ENCODE assay signal across 19 mouse cellular contexts in genomic region chr2:137379816-137380215, GRCm38 (mm10).
DNase-seq lines count a peak whose midpoint lies in the region; TF ChIP-seq lines count a peak whose summit lies in the region.
"Had no signal": no experiment of that assay in that cellular context is flagged by ENCODE, and none has a peak within 500 bp of the region (broad histone marks: within the 10 kb centered on the region; RNA-seq: fewer than 3 reads in every experiment).

No protein-coding gene starts in this region.

- no peaks in the 10 kb centered on the region for H3K36me3 ChIP-seq in myocyte (ENCODE audit: control insufficient read depth, insufficient read depth)
- H3K36me3 ChIP-seq: embryonic facial prominence, embryonic 10.5 days; embryonic facial prominence, embryonic 12.5 days; forebrain, embryonic 10.5 days; forebrain, embryonic 12.5 days had no signal

- TF ChIP-seq POLR2A in myocyte (IDR thresholded peaks at IDR 0.05; ENCODE audit: insufficient read length, low read depth) = no peak

- no peak overlapping the region for H3ac ChIP-seq in myocyte (ENCODE audit: control insufficient read depth, insufficient read length)

- H3K4me2 ChIP-seq in myocyte (ENCODE audit: low read depth) = no peak overlapping the region
- H3K4me2 ChIP-seq: embryonic facial prominence, embryonic 12.5 days; forebrain, embryonic 12.5 days had no signal

- no peak overlapping the region for H3K4me3 ChIP-seq in myocyte
- H3K4me3 ChIP-seq: embryonic facial prominence, embryonic 10.5 days; embryonic facial prominence, embryonic 12.5 days; forebrain, embryonic 10.5 days; forebrain, embryonic 12.5 days had no signal

- DNase-seq in heart, adult 11 months = peak; percentile 39
- DNase-seq in heart, postnatal 14 days = no peak
- peak; percentile 25 for DNase-seq in adipocyte (ENCODE audit: low spot score)
- DNase-seq in lung, adult 18-20 months = no peak
- DNase-seq in natural killer cell, adult 2 months (ENCODE audit: low spot score in 2 of 2) = no peak
- DNase-seq: adrenal gland, adult 2 months; adrenal gland, postnatal 10 days; adrenal gland, postnatal 25 days; cerebellum, adult 11 months; cerebellum, adult 18-20 months; cerebellum, adult 8-10 months; cerebellum, adult 9-11 months; cerebellum, postnatal 14 days had no signal

- intact Hi-C loops in heart, postnatal 14 days (cut with DNase I) = no loop called here

- no peaks in the 10 kb centered on the region for H3K79me2 ChIP-seq in myocyte (ENCODE audit: control insufficient read depth, insufficient read depth)

- no peaks in the 10 kb centered on the region for H3K27me3 ChIP-seq in myocyte (ENCODE audit: control insufficient read depth, insufficient read depth, insufficient read length)
- H3K27me3 ChIP-seq: embryonic facial prominence, embryonic 12.5 days; forebrain, embryonic 12.5 days; Patski had no signal

TF ChIP-seq in myocyte, 11 proteins besides CTCF, POLR2A, EP300 and RAD21:
- TF ChIP-seq MYOG (IDR thresholded peaks at IDR 0.05; ENCODE audit: control insufficient read depth in 1 of 3, insufficient read depth in 1 of 3, insufficient read length in 2 of 3, low read depth in 2 of 3) (no peak), CEBPB (IDR thresholded peaks at IDR 0.05; ENCODE audit: insufficient read depth, poor library complexity, severe bottlenecking) (0 out of 2 replicates have a peak, but pooled peaks have one; percentile 11), E2F4 (IDR thresholded peaks at IDR 0.05; ENCODE audit: insufficient read depth) (no peak), POLR2AphosphoS2 (IDR thresholded peaks at IDR 0.05; ENCODE audit: insufficient read length, low read depth) (no peak)

Comparison
In these comparisons a context has a peak if more than half of its experiments do, and no peak if none do; other contexts are left out.
1. DNase-seq: peak in heart, adult 11 months (single experiment) and adipocyte (single experiment); none in heart, postnatal 14 days (0 of 2), lung, adult 18-20 months (0 of 2) and natural killer cell, adult 2 months (0 of 2).